Mouse (Mus musculus) kidney, embryonic 16.5 days (tissue): ENCODE measurements around the gene Gas7. TPM values are rescaled to one million over a fixed set of nuclear protein-coding genes. Genes with fewer than 3 reads are reported as not detected.

ENCODE experiments used
- ATAC-seq: fragments of 200-750 bp; cut with Nextera tagmentation; 2 replicates; pipeline ENCODE4 v1.8.0; 2017; ENCODE audit warnings: moderate TSS enrichment; ENCODE audit not compliant: low FRiP score, low TSS enrichment
- H3K27ac ChIP-seq: fragments of 300-500 bp; sonication (generic); 2 replicates; pipeline ENCODE4 v1.5.1; 2014; ENCODE audit warnings: low read length
- H3K27me3 ChIP-seq: fragments of 300-500 bp; sonication (generic); 2 replicates; pipeline ENCODE4 v1.6.1; 2014; ENCODE audit warnings: low read length, control low read depth, mixed read lengths; ENCODE audit not compliant: insufficient read depth
- H3K36me3 ChIP-seq: fragments of 300-500 bp; sonication (generic); 2 replicates; pipeline ENCODE4 v1.6.1; 2014; ENCODE audit warnings: low read length, control low read depth, mixed read lengths; ENCODE audit not compliant: insufficient read depth
- H3K4me1 ChIP-seq: fragments of 300-500 bp; sonication (generic); 2 replicates; pipeline ENCODE4 v1.6.1; 2014; ENCODE audit warnings: low read length, control low read depth, mixed read lengths; ENCODE audit not compliant: insufficient read depth
- H3K4me2 ChIP-seq: fragments of 300-500 bp; sonication (generic); replicated peaks from 2 replicates; pipeline ENCODE4 v1.6.1; 2014; ENCODE audit warnings: low read depth, low read length
- H3K4me3 ChIP-seq: fragments of 300-500 bp; sonication (generic); 2 replicates; pipeline ENCODE4 v1.5.1; 2014; ENCODE audit warnings: mild to moderate bottlenecking, low read length
- H3K9ac ChIP-seq: fragments of 300-500 bp; sonication (generic); replicated peaks from 2 replicates; pipeline ENCODE4 v1.6.1; 2014; ENCODE audit warnings: low read length
- H3K9me3 ChIP-seq: fragments of 300-500 bp; sonication (generic); 2 replicates; pipeline ENCODE4 v1.6.1; 2016; ENCODE audit warnings: low read length, control low read depth
- WGBS: fragments of 180-500 bp; shearing (Covaris S2); extraction: QIAGEN DNeasy Blood & Tissue Kit; methylation state at CpG from one replicate; pipeline ENCODE4 v1.1.7; 2014; 5-methylcytosine and 5-hydroxymethylcytosine counted together
- polyA plus RNA-seq: library from polyadenylated mRNA; unstranded; fragments of >200 nt; fragmentation: Nextera tagmentation; extraction: Ambion mirVana; gene quantifications from 2 replicates; pipeline ENCODE4 v1.2.1, GENCODE M21; 2015

Gas7 gene
- polyA plus RNA-seq, 1 experiment from 2014 or later = 12.3 TPM

DNA sequence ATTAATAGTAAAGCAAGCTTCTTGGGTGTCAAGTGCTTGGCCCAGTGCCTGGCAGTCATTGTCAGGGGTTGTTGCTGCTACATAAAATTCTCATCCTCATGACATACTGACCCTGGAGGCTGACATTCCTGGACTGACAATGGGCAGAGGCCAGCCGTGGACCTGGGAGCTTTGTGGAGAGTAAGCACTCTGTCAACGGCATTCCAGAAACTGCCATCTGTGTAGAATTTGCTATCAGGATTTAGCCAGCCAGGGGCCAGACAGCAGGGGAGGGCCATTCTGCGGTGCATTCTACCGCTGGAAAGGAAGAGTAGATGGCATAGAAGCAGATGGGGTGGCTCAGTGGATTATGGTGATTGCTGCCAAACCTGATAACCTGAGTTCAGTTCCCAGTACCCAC, 106.4 kb downstream of the Gas7 start:
- no peak overlapping the region for H3K9ac ChIP-seq
- no peak overlapping the region for H3K4me3 ChIP-seq
- no peaks in the 10 kb centered on the region for H3K27me3 ChIP-seq
- no peak overlapping the region for H3K4me2 ChIP-seq
- 75% methylated on average over 4 of the region's 4 CpGs for WGBS
- H3K27ac ChIP-seq = no peak overlapping the region
- ATAC-seq = no peak
- peaks cover 13% of the 10 kb centered on the region; the same call in 1 of the 2 replicates for H3K4me1 ChIP-seq
- no peaks in the 10 kb centered on the region for H3K36me3 ChIP-seq
- no peaks in the 10 kb centered on the region for H3K9me3 ChIP-seq

- Histone ChIP-seq H3K9me3 (no peaks in the 10 kb centered on the region), H3K4me2 (no peak overlapping the region), H3K27ac (no peak overlapping the region), H3K36me3 (no peaks in the 10 kb centered on the region), H3K4me1 (peaks cover 13% of the 10 kb centered on the region; the same call in 1 of the 2 replicates), H3K9ac (no peak overlapping the region), H3K4me3 (no peak overlapping the region), H3K27me3 (no peaks in the 10 kb centered on the region)
- 35% methylated on average over 5 of the region's 5 CpGs for WGBS
- no peak for ATAC-seq
Observed at GRCm38 (mm10) chr11:67563141-67563540, 107.9 kb downstream of the Gas7 start.

GRCm38 (mm10) chr11:67564003-67564637, 108.9 kb downstream of the Gas7 start:
- H3K4me3 ChIP-seq = no peak overlapping the region
- no peaks in the 10 kb centered on the region for H3K36me3 ChIP-seq
- no peak overlapping the region for H3K9ac ChIP-seq
- H3K27ac ChIP-seq = no peak overlapping the region
- no peak for ATAC-seq
- H3K4me2 ChIP-seq = no peak overlapping the region
- WGBS = 85% methylated on average over 8 of the region's 8 CpGs
- H3K4me1 ChIP-seq = peaks cover 5% of the 10 kb centered on the region; the same call in 1 of the 2 replicates
- no peaks in the 10 kb centered on the region for H3K9me3 ChIP-seq
- H3K27me3 ChIP-seq = no peaks in the 10 kb centered on the region

DNA sequence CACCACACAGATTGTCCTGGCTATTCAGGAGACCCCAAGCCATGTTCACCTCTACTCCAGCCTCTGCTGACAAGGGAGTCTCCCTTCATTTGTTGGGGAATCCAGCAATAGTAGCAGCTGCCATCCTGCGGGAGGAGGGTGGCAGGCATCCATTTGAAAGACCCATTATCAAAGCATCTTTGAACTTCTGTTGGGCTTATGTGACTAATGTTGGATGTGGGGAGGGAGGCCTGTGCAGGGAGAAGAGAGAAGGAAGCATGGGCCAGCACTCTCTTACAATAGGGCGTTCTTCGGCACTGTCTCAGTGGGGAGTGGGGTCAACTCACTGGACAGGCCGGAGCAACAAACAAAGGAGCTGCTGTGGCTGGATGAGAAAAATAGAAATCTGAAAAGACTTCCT, 110.3 kb downstream of the Gas7 start:
- H3K4me2 ChIP-seq = no peak overlapping the region
- WGBS = 92% methylated on average over 4 of the region's 4 CpGs
- H3K9me3 ChIP-seq = no peaks in the 10 kb centered on the region
- no peak for ATAC-seq
- H3K27me3 ChIP-seq = no peaks in the 10 kb centered on the region
- no peaks in the 10 kb centered on the region for H3K36me3 ChIP-seq
- H3K4me3 ChIP-seq = no peak overlapping the region
- peaks cover 4% of the 10 kb centered on the region; the same call in 1 of the 2 replicates for H3K4me1 ChIP-seq
- H3K27ac ChIP-seq = no peak overlapping the region
- H3K9ac ChIP-seq = no peak overlapping the region

DNA sequence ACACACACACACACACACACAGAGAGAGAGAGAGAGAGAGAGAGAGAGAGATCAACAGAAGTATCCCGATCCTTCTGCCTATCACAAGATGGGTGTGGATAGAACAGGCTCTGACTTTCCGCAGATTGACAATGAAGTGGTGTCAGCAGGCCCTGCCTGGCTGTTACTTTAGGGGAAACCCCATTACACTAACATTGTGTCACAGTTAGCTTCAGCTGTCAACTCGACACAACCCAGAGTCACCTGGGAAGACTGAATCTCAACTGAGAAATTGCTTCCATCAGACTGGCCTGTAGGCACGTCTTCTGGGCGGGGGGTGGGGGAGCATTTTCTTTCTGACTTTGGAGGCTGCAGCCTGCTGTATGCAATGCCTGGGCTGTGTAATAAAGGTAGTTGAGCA, 111.5 kb downstream of the Gas7 start:
- no peak for ATAC-seq
- Histone ChIP-seq H3K4me1 (peaks cover 4% of the 10 kb centered on the region; the same call in 1 of the 2 replicates), H3K36me3 (no peaks in the 10 kb centered on the region), H3K4me2 (no peak overlapping the region), H3K9me3 (no peaks in the 10 kb centered on the region), H3K27me3 (no peaks in the 10 kb centered on the region), H3K27ac (no peak overlapping the region), H3K4me3 (no peak overlapping the region), H3K9ac (no peak overlapping the region)
- WGBS = 81% methylated on average over 5 of the region's 5 CpGs

DNA sequence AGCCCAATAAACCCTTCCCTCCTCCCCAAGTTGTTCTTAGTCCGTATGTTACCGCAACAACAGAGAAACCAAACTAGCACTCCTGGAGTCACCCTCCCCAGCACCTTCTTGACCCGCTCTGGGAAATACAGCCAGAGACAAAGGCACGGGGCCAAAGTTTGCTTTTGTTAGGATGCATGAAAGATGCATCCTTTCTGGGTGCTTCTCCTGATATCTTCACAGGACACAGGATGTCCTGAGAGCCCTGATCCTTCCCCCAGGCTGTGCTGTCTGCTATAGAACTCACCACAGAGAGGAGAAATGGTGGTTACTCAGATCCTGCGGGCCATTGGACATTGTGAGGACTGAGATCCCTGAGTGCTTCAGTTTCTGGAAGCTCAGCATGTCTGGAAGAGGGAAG, 111.9 kb downstream of the Gas7 start:
- WGBS = 59% methylated on average over 5 of the region's 5 CpGs
- no peaks in the 10 kb centered on the region for H3K9me3 ChIP-seq
- H3K27ac ChIP-seq = no peak overlapping the region
- H3K4me2 ChIP-seq = no peak overlapping the region
- no peak for ATAC-seq
- H3K36me3 ChIP-seq = no peaks in the 10 kb centered on the region
- no peak overlapping the region for H3K9ac ChIP-seq
- peaks cover 4% of the 10 kb centered on the region; the same call in 1 of the 2 replicates for H3K4me1 ChIP-seq
- H3K4me3 ChIP-seq = no peak overlapping the region
- no peaks in the 10 kb centered on the region for H3K27me3 ChIP-seq

- Histone ChIP-seq H3K4me1 (peaks cover 3% of the 10 kb centered on the region; the same call in 1 of the 2 replicates), H3K9ac (no peak overlapping the region), H3K27me3 (no peaks in the 10 kb centered on the region), H3K27ac (no peak overlapping the region), H3K4me2 (no peak overlapping the region), H3K9me3 (no peaks in the 10 kb centered on the region), H3K36me3 (no peaks in the 10 kb centered on the region), H3K4me3 (no peak overlapping the region)
- 91% methylated on average over 4 of the region's 4 CpGs for WGBS
- 0 out of 2 replicates have a peak, but pooled peaks have one; percentile 27 for ATAC-seq
Observed at GRCm38 (mm10) chr11:67567991-67568390, 112.8 kb downstream of the Gas7 start.

GRCm38 (mm10) chr11:67568815-67569214, 113.6 kb downstream of the Gas7 start:
- H3K27ac ChIP-seq = no peak overlapping the region
- H3K36me3 ChIP-seq = no peaks in the 10 kb centered on the region
- WGBS = 56% methylated on average over 5 of the region's 5 CpGs

GRCm38 (mm10) chr11:67570947-67571346, 115.7 kb downstream of the Gas7 start:
- H3K4me1 ChIP-seq = no peaks in the 10 kb centered on the region; the same call in 1 of the 2 replicates
- no peak overlapping the region for H3K4me2 ChIP-seq
- H3K9ac ChIP-seq = no peak overlapping the region
- no peak overlapping the region for H3K27ac ChIP-seq
- 69% methylated on average over 8 of the region's 8 CpGs for WGBS
- ATAC-seq = no peak
- no peak overlapping the region for H3K4me3 ChIP-seq
- H3K9me3 ChIP-seq = no peaks in the 10 kb centered on the region
- no peaks in the 10 kb centered on the region for H3K27me3 ChIP-seq
- H3K36me3 ChIP-seq = no peaks in the 10 kb centered on the region

More at GRCm38 (mm10) chr11:67568815-67569214, 113.6 kb downstream of the Gas7 start:
- no peak for ATAC-seq
- Histone ChIP-seq H3K9me3 (no peaks in the 10 kb centered on the region), H3K4me2 (no peak overlapping the region), H3K4me1 (no peaks in the 10 kb centered on the region; the same call in 1 of the 2 replicates), H3K4me3 (no peak overlapping the region), H3K9ac (no peak overlapping the region), H3K27me3 (no peaks in the 10 kb centered on the region)

- H3K27ac ChIP-seq = no peak overlapping the region
- ATAC-seq = no peak
- H3K36me3 ChIP-seq = no peaks in the 10 kb centered on the region
- H3K27me3 ChIP-seq = no peaks in the 10 kb centered on the region
- WGBS = 85% methylated on average over 5 of the region's 5 CpGs
- no peak overlapping the region for H3K4me3 ChIP-seq
- H3K9me3 ChIP-seq = no peaks in the 10 kb centered on the region
- H3K4me1 ChIP-seq = peaks cover 20% of the 10 kb centered on the region
- H3K9ac ChIP-seq = no peak overlapping the region
- no peak overlapping the region for H3K4me2 ChIP-seq
Observed at GRCm38 (mm10) chr11:67574344-67574743, 119.1 kb downstream of the Gas7 start.
